Mouse (Mus musculus): ENCODE measurements around the gene Olfr1494.

Gene Olfr1494

GRCm38 (mm10) chr19:13739428-13739827, at the start of gene Olfr1494:
Gene Olfr1494, plus strand, starts transcription at chr19:13739728.
- DNase-seq, result no peak

GRCm38 (mm10) chr19:13696968-13697367, 42.6 kb upstream of the Olfr1494 start, which contains the start of gene Olfr1491:
Gene Olfr1491, plus strand, starts transcription at chr19:13697268.
- no peak for DNase-seq

GRCm38 (mm10) chr19:13722978-13723377, 16.6 kb upstream of the Olfr1494 start, which contains the start of gene Olfr1493-ps1:
Gene Olfr1493-ps1, plus strand, starts transcription at chr19:13723278.
- no peak for DNase-seq

GRCm38 (mm10) chr19:13749366-13749765, 9.8 kb downstream of the Olfr1494 start:
- DNase-seq, result peak; percentile 28

- no peak for DNase-seq
These were observed 24.8 kb downstream of the Olfr1494 start, which contains the start of gene Olfr1495 for GRCm38 (mm10) chr19:13764306-13764705. Gene Olfr1495, plus strand, starts transcription at chr19:13764606.

GRCm38 (mm10) chr19:13768565-13769276, 29.2 kb downstream of the Olfr1494 start:
- DNase-seq, result peak; percentile 12

- no peak for DNase-seq
These were observed 38.0 kb downstream of the Olfr1494 start, which contains the start of gene Olfr1496 for GRCm38 (mm10) chr19:13777578-13777977. Gene Olfr1496, plus strand, starts transcription at chr19:13777878.

GRCm38 (mm10) chr19:13798102-13798501, 58.6 kb downstream of the Olfr1494 start, which contains the start of gene Olfr1497:
Gene Olfr1497, minus strand, starts transcription at chr19:13798202.
- no peak for DNase-seq

Data from cerebellum, adult 18-20 months (tissue).